Mouse (Mus musculus) thymus, adult 2 months (tissue): ENCODE data around the gene Mtm1.

ENCODE experiments used
- CTCF ChIP-seq: fragments of 200-500 bp; IDR thresholded peaks from 2 replicates; pipeline ENCODE4 v1.5.1; 2012; ENCODE audit warnings: mild to moderate bottlenecking, control low read depth, low read length, moderate library complexity, borderline replicate concordance; ENCODE audit not compliant: control insufficient read depth, poor library complexity, insufficient read depth; ENCODE audit errors: extremely low read depth
- POLR2A ChIP-seq: fragments of 200-500 bp; IDR thresholded peaks from 2 replicates; pipeline ENCODE4 v1.6.1; 2012; ENCODE audit warnings: mild to moderate bottlenecking, low read length, control low read depth, moderate library complexity; ENCODE audit not compliant: control insufficient read depth, poor library complexity, insufficient read depth; ENCODE audit errors: extremely low read depth

DNA sequence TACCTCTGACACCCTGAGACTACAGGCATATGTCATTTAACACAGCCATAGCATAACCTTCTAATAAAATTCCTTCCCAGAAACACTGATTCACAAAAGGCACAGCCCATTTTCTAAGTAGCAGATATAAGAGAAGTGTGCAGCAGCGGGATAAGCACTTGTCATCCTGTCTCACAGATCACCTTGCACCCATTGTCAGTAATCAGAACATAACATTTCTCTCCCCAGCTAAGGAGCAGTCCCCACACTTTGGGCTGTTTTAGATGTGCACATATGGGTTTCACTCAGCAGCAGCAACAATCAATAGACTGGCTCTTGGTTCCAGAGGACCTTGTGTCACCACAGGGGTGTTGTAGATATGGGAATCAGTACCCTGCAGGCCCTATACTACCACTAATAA lies 45.9 kb downstream of the Mtm1 start:
- TF ChIP-seq POLR2A (no peak), CTCF (no peak)
